Mouse (Mus musculus) ovary, adult 18-20 months (tissue): ENCODE data around the gene Lipe.

ENCODE experiments used
- DNase-seq: peaks from one replicate; pipeline ENCODE4 v3.0.0; 2022; ENCODE audit warnings: low spot score, mixed read lengths

Gene Lipe

GRCm38 (mm10) chr7:25385850-25386555 lies 12.5 kb downstream of the Lipe start:
- DNase-seq = peak; percentile 78

DNA sequence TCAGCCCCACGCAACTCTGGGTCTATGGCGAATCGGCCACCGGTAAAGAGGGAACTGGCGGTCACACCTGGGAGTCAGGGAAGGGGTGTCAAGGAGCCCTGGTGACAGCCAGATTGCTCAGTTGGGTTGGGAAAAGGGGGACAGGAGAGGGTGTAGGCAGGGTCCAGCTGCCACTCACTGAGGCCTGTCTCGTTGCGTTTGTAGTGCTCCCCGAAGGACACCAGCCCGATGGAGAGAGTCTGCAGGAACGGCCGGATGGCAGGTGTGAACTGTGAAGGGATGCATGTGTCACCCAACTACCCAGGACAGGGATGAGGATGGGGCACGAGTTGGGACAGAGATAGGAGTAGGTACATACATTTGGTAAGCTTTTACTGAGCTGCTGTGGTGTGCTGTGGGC lies 13.3 kb downstream of the Lipe start:
- no peak for DNase-seq

DNA sequence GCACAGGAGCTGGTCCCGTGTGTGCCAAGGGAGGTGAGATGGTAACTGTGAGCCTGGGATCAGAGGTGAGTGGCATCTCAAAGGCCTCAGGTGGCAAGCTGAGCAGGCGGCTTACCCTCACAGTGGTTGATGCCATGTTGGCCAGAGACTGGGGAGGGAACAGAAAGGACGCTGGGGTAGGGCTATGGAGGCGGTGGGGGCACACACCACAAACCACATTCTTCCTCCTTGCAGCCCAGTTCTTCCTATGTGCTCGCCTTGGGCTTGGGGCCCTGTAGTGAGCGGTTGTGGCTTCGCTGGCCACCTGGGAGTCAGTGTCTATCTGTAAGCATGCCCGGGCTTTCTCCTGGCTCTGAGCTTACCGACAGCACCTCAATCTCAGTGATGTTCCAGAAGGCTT lies 13.7 kb downstream of the Lipe start:
- DNase-seq = no peak

- DNase-seq = no peak
These were observed 14.2 kb downstream of the Lipe start for GRCm38 (mm10) chr7:25384318-25384717.

GRCm38 (mm10) chr7:25383891-25384290 lies 14.6 kb downstream of the Lipe start:
- DNase-seq = no peak

- DNase-seq = no peak
These were observed 15.1 kb downstream of the Lipe start for GRCm38 (mm10) chr7:25383385-25383784.

- DNase-seq = no peak
These were observed 16.0 kb downstream of the Lipe start for GRCm38 (mm10) chr7:25382541-25382940.

GRCm38 (mm10) chr7:25381284-25381680 lies 17.2 kb downstream of the Lipe start:
- DNase-seq = no peak

DNA sequence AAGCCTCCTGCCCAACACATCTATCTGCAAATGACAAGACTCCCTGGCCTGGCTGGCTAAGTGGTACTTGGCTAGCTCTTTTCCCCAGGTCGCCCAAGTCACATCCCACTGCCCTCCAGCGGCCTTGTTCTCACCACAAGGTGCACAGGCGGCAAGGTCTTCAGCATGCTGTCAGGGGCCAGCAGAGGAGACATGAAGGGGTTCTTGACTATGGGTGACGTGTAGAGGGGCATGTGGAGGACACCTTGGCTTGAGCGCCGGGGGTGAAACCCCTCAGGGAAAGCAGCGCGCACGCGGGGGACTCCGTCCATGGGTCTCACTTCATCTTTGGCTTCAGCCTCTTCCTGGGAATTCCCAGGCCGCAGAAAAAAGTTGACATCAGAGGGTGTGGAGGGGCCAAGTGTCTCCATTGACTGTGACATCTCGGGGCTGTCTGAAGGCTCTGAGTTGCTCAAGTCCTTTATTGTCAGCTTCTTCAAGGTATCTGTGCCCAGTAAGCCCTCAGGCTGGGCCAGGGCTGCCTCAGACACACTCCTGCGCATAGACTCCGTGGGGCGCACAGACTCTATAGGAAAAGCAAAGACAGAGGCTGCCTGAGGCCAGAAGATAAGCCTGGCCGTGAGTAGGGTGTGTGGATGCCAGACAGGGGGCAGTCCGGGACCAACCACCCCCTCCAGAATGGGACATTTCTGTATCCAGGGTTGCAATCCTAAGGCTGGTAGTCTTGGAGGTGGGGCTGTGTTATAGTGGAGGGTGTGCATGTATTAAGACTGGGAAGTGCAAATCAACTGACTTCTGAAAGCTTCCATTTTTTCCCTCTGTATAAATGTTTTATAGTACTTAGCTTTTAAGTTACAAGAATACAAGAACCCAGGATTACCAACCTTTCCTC lies 17.9 kb downstream of the Lipe start:
- no peak for DNase-seq

GRCm38 (mm10) chr7:25379551-25380351 lies 18.8 kb downstream of the Lipe start:
- DNase-seq = no peak

GRCm38 (mm10) chr7:25378181-25379100 lies 20.1 kb downstream of the Lipe start:
- no peak for DNase-seq

- no peak for DNase-seq
These were observed 21.3 kb downstream of the Lipe start for GRCm38 (mm10) chr7:25377100-25377700.

GRCm38 (mm10) chr7:25376556-25376955 lies 22.0 kb downstream of the Lipe start:
- peak; percentile 80 for DNase-seq

GRCm38 (mm10) chr7:25372441-25372840 lies 26.1 kb downstream of the Lipe start:
- DNase-seq = no peak

GRCm38 (mm10) chr7:25369058-25369749 lies 29.3 kb downstream of the Lipe start, which contains the start of gene Cnfn:
TSS of gene Cnfn (minus strand) at chr7:25369724.
- DNase-seq = no peak

- no peak for DNase-seq
These were observed 30.2 kb downstream of the Lipe start for GRCm38 (mm10) chr7:25368333-25368732.

GRCm38 (mm10) chr7:25367632-25368293 lies 30.7 kb downstream of the Lipe start:
- no peak for DNase-seq

- DNase-seq = no peak
These were observed 32.4 kb downstream of the Lipe start for GRCm38 (mm10) chr7:25365937-25366625.

DNA sequence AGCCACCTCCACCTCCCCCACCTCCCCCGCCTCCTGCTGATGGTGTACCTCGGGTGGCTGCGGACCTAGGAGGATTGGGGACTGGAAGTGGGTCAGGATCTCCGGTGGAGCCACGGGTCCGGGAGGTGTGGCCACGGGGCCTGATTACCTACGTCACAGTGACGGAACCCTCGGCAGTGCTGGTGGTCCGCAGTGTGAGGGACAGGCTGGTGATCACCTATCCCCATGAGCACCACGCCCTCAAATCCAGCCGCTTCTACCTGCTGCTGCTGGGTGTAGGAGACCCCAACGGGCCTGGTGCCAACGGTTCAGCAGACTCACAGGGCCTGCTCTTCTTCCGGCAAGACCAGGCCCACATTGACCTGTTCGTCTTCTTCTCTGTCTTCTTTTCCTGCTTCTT lies 34.9 kb downstream of the Lipe start:
- DNase-seq = no peak
